In the genomic region with DNA sequence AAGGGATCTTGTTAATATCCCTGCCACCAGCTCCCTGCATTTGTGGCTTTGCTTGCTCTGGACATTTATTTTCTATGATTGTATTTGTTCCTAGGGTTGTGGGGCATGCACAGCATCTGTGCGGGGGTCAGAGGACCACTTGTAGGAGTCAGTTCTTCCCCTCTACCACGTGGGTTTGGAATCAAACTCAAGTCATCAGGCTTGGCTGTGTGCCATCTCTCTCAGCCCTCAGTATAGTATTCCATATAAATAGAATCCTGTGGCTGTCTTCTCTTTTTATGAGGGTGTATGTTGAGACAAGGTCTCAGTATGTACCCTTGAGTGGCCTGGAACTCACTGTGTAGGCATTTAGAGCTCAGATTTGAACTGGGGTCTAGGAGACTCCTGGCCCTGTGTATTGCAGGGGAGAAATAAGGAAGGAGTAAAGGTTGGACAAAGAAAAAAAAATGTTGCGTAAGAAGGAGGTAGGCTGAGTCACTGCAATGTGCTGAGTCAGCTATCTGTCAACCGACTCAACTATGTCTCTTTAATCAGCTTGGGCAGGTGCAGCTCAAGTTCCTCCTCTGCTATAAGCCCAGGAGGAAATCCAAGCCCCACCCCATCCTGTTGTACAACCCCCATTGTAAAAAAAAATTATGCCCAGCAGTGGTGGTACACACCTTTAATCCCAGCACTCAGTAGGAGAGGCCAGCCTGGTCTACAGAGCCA, we compare ENCODE assay signal across 14 mouse cellular contexts. TPM values are rescaled to one million over a fixed set of nuclear protein-coding genes. Genes with fewer than 3 reads are reported as not detected.
DNase-seq lines count a peak whose midpoint lies in the region; ATAC-seq and TF ChIP-seq lines count a peak whose summit lies in the region.
"Had no signal": no experiment of that assay in that cellular context is flagged by ENCODE, and none has a peak within 500 bp of the region (broad histone marks: within the 10 kb centered on the region; RNA-seq: fewer than 3 reads in every experiment).

No protein-coding gene starts in this region.

- DNase-seq in ES-E14 (ENCODE audit: low read depth, low spot score), result no peak
- peak; percentile 68 to 71 for DNase-seq in thymus, postnatal 10 days (ENCODE audit: low spot score in 2 of 2)
- no peak for DNase-seq in heart, postnatal 36 days
- DNase-seq in right cerebral cortex, postnatal 4 days, result no peak
- DNase-seq in heart, embryonic 10.5 days (ENCODE audit: low spot score), result no peak
- DNase-seq: adrenal gland, postnatal 25 days; cerebellum, postnatal 36 days; gastrocnemius, adult 2 months had no signal

- no peaks in the 10 kb centered on the region for H3K36me3 ChIP-seq in ES-E14 (ENCODE audit: control insufficient read depth, insufficient read depth, low read length, poor library complexity, severe bottlenecking)
- no peaks in the 10 kb centered on the region for H3K36me3 ChIP-seq in liver, embryonic 15.5 days (replicated peaks)
- no peaks in the 10 kb centered on the region for H3K36me3 ChIP-seq in heart, embryonic 10.5 days
- H3K36me3 ChIP-seq: limb, embryonic 12.5 days had no signal

- no peak overlapping the region for H3K27ac ChIP-seq in ES-E14 (ENCODE audit: insufficient read depth, low read depth, low read length, poor library complexity, severe bottlenecking)
- H3K27ac ChIP-seq in liver, embryonic 15.5 days (replicated peaks), result no peak overlapping the region
- no peak overlapping the region for H3K27ac ChIP-seq in heart, embryonic 10.5 days
- H3K27ac ChIP-seq: gastrocnemius, adult 2 months; limb, embryonic 12.5 days had no signal

- H3K9ac ChIP-seq in ES-E14 (ENCODE audit: insufficient read depth, low read depth, low read length, poor library complexity, severe bottlenecking), result no peak overlapping the region
- no peak overlapping the region for H3K9ac ChIP-seq in liver, embryonic 15.5 days
- H3K9ac ChIP-seq: limb, embryonic 12.5 days had no signal

- in situ Hi-C loops in ES-E14 (cut with MboI; ENCODE audit: low sequenced_read_pairs in 2 of 2, unreplicated experiment in 2 of 2), result no loop called here

- 31% methylated on average over 4 of the region's 4 CpGs for WGBS in liver, embryonic 15.5 days (ENCODE audit: insufficient replicate concordance)
- 75% methylated on average over 4 of the region's 4 CpGs for WGBS in heart, embryonic 10.5 days

- intact Hi-C loops in heart, postnatal 36 days (cut with DNase I), result no loop called here

- H3K4me2 ChIP-seq in liver, embryonic 15.5 days, result 0 out of 2 replicates have a peak overlapping the region, but pooled peaks have one; percentile 3
- H3K4me2 ChIP-seq: limb, embryonic 12.5 days; midbrain, embryonic 11.5 days had no signal

- peak; percentile 72 for ATAC-seq in common myeloid progenitor, adult 5-6 weeks (replicated peaks; ENCODE audit: low read depth, poor library complexity, severe bottlenecking)
- ATAC-seq in liver, embryonic 15.5 days (ENCODE audit: insufficient read depth), result peak; percentile 64
- ATAC-seq: hindbrain, embryonic 16.5 days; Patski had no signal

- peaks cover 41% of the 10 kb centered on the region for H3K27me3 ChIP-seq in liver, embryonic 15.5 days
- H3K27me3 ChIP-seq in heart, embryonic 10.5 days (ENCODE audit: insufficient read depth, poor library complexity, severe bottlenecking), result no peaks in the 10 kb centered on the region
- H3K27me3 ChIP-seq: limb, embryonic 12.5 days; Patski had no signal

- no peaks in the 10 kb centered on the region for H3K9me3 ChIP-seq in ES-E14 (ENCODE audit: control insufficient read depth, insufficient read depth, low read depth, low read length)
- H3K9me3 ChIP-seq in liver, embryonic 15.5 days (replicated peaks), result no peaks in the 10 kb centered on the region
- no peaks in the 10 kb centered on the region for H3K9me3 ChIP-seq in heart, embryonic 10.5 days
- H3K9me3 ChIP-seq: limb, embryonic 12.5 days had no signal

- no peak overlapping the region for H3K4me3 ChIP-seq in ES-E14 (ENCODE audit: insufficient read depth in 1 of 2, low read depth in 1 of 2, low read length in 2 of 2, poor library complexity in 1 of 2, severe bottlenecking in 1 of 2)
- H3K4me3 ChIP-seq in liver, embryonic 15.5 days (replicated peaks), result no peak overlapping the region
- H3K4me3 ChIP-seq in heart, embryonic 10.5 days, result no peak overlapping the region
- H3K4me3 ChIP-seq: gastrocnemius, adult 2 months; limb, embryonic 12.5 days had no signal

- H3K4me1 ChIP-seq in ES-E14 (ENCODE audit: control insufficient read depth in 2 of 2, insufficient read depth in 2 of 2, low read length in 2 of 2, poor library complexity in 1 of 2), result peaks cover 9 to 12% of the 10 kb centered on the region in 2 experiments
- H3K4me1 ChIP-seq in liver, embryonic 15.5 days (replicated peaks), result peaks cover 30% of the 10 kb centered on the region
- peaks cover 23% of the 10 kb centered on the region for H3K4me1 ChIP-seq in heart, embryonic 10.5 days

TF ChIP-seq in ES-E14, 5 proteins besides CTCF, POLR2A, EP300 and RAD21:
- TF ChIP-seq MAFK (IDR thresholded peaks at IDR 0.05; ENCODE audit: insufficient read depth, low read depth, low read length) (peak; percentile 98), ZC3H11A (IDR thresholded peaks at IDR 0.05; ENCODE audit: borderline replicate concordance, low read depth, low read length) (no peak)

RNA-seq across cellular contexts. Expression of gene Notch3, which starts 3.0 kb away (rescaled TPM):
- 37.4 and 73.6 TPM in 2 replicates for total RNA-seq in ES-E14 (2012; rRNA removed)
- 0.05 and 0.18 TPM in 2 replicates for total RNA-seq in common myeloid progenitor, adult 5-6 weeks (2017)
- polyA plus RNA-seq in liver, embryonic 15.5 days (2015; fragmentation: Nextera tagmentation; extraction: Ambion mirVana), result 0.50 and 0.60 TPM in 2 replicates
- 10 to 100 TPM; 25.1 to 26.4 TPM for total RNA-seq in heart, postnatal 36 days (2021)
- 5.7 and 13.7 TPM in 2 replicates for polyA plus RNA-seq in heart, embryonic 10.5 days (2016; fragmentation: Nextera tagmentation; extraction: Ambion mirVana)

RNA-seq across cellular contexts. Expression of gene Ephx3, which starts 19.7 kb away (rescaled TPM):
- 0.71 and 1.6 TPM in 2 replicates for total RNA-seq in ES-E14 (2012; rRNA removed)
- not detected in 2 replicates for total RNA-seq in common myeloid progenitor, adult 5-6 weeks (2017)
- 0.05 and 0.10 TPM in 2 replicates for polyA plus RNA-seq in liver, embryonic 15.5 days (2015; fragmentation: Nextera tagmentation; extraction: Ambion mirVana)
- total RNA-seq in heart, postnatal 36 days (2021), result under 1 TPM; 0.92 to 0.97 TPM
- not detected in 2 replicates for polyA plus RNA-seq in heart, embryonic 10.5 days (2016; fragmentation: Nextera tagmentation; extraction: Ambion mirVana)
- total RNA-seq: adrenal gland, postnatal 25 days had no signal
- polyA plus RNA-seq: limb, embryonic 12.5 days had no signal

Comparison
In these comparisons a context has a peak if more than half of its experiments do, and no peak if none do; other contexts are left out.
1. DNase-seq: peak in thymus, postnatal 10 days (2 of 2); none in ES-E14 (single experiment), heart, postnatal 36 days (0 of 2), right cerebral cortex, postnatal 4 days (single experiment) and heart, embryonic 10.5 days (single experiment).
2. RNA of gene Notch3, which starts 3.0 kb away (total RNA-seq): 37.4 to 73.6 TPM in ES-E14 and 25.1 to 26.4 TPM in heart, postnatal 36 days; 0.05 to 0.18 TPM in common myeloid progenitor, adult 5-6 weeks; every median in the first group is over 10 times any median in the second.